Mouse (Mus musculus) layer of hippocampus, postnatal 25 days (tissue): ENCODE measurements around the gene 4933428G20Rik. TPM values are rescaled to one million over a fixed set of nuclear protein-coding genes. Genes with fewer than 3 reads are reported as not detected.

Source experiments
- DNase-seq, 2 experiments: peaks; one replicate each; pipeline ENCODE4 v3.0.0; 2022; ENCODE audit warnings: mixed read lengths in 2 of 2, low spot score in 1 of 2; ENCODE audit errors: extremely low spot score in 1 of 2
- total RNA-seq, 2 experiments: library from RNA; stranded (reverse); gene quantifications; 2 replicates each; pipeline ENCODE4 v1.2.3; 2021

Gene 4933428G20Rik
- total RNA-seq, 2 experiments from 2014 or later, result 0.20 TPM; not detected in 1

DNA sequence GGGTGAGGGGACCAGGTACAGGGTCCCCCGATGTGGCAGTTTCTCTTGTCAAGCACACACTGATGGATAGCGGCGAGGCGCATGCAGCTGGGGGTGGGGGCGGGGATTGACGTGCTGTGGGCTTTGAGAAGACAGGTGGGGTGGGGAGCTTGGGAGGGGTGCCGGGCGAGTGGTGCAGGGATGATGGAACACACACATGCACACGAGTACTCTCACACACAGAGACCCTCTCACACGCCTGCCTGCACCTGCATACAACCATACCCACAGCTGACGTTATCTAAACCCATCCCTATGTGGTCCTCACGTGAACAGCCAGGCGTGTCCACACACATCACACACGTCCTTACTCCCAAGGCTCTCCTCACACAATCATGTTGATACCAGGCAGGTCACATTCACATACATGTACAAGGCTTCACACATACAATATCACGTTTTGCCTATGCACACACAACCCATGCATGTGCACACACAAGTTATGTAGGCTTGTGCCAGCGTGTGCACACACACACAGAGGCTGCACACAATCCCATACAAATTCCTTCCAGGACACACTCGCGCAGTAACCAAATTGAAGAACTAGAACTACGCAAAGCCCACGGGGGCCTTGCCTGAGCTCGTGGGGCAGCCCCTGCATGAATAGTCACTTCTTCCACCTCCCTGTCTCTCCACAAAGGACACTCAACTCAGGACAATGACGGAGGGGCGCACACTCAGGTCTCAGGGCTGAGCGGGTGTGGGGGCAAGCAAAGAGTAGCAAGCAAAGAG, 9.8 kb upstream of the 4933428G20Rik start:
- DNase-seq, result no peak

GRCm38 (mm10) chr11:97509058-97509457, 8.9 kb upstream of the 4933428G20Rik start:
- no peak for DNase-seq

DNA sequence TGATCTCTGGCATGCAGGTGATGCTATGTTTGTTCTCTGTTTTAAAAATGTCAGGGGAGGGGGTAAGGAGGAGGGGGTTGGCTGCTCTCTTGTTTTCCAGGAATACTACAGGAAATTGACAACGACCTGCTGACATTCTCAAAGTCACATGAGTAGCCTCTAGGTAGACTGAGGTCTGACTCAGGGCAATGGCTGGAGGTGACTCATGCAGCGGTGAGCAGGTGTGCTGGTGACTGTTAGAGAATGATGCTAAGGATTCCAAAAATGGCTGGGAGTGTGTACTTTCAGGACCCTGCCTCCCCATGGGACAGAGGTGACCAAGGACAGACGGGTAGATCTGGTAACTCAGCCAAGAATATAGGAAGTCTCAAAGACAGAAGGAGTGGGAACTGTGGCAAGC, 8.1 kb upstream of the 4933428G20Rik start:
- DNase-seq, result no peak

DNA sequence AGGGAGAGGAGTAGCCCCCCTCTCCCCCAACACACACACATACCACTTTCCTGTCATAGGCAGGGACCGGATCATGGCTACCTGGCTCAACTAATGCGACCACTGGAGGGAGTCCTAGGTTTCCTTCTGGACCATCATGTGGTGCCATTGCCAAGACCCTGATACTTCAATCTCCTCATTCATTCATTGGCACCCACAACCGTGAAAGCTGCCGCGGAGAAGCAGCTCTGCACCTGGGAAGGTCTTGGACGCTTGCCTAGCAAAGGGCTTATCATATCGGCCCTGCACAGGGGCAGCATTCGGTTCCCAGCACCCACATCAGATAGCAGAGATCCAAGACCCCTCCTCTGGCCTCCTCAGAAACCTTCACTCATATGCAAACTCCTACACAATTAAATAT, 6.2 kb upstream of the 4933428G20Rik start:
- DNase-seq, result no peak

DNA sequence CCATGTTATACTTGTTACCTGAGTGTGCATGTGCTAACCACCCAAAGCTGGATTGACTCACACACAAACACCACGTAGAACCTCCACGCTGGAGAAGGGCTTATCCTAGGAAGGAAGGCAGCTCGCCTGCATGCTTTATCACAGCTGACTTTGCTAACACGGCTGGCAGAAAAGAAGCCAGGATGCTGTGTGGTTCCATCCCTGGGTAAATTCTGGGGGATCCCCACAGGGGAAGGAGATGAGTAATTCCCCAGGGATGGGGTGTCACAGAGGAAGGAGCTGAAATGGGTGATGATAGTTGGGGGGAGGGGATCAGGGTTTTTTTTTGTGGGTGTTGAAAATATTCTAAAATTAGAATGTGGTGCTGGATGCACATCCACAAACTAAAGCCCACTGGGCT, 5.6 kb upstream of the 4933428G20Rik start:
- no peak for DNase-seq

- no peak for DNase-seq
Measured at GRCm38 (mm10) chr11:97502846-97503245, 2.7 kb upstream of the 4933428G20Rik start.

DNA sequence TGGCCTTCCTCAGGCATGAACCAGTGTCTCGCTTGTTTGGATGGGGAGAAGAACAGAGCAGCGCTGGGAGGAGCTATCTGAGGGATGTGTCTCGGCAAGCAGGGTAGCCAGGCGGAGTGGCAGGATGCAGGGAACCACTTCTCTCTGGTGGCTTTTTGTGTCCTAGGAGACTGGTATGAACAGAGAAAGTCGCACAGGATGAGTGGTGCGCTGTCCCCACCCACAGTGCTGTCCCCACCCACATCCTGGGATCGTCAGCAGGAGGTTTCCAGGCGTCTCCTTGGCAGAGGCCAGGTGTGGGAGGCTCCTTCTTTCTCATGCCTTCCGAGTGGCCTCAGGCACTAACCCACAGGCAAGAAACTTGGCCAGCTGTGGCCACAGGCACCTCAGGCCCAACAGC, 2.2 kb upstream of the 4933428G20Rik start:
- DNase-seq, result no peak

DNA sequence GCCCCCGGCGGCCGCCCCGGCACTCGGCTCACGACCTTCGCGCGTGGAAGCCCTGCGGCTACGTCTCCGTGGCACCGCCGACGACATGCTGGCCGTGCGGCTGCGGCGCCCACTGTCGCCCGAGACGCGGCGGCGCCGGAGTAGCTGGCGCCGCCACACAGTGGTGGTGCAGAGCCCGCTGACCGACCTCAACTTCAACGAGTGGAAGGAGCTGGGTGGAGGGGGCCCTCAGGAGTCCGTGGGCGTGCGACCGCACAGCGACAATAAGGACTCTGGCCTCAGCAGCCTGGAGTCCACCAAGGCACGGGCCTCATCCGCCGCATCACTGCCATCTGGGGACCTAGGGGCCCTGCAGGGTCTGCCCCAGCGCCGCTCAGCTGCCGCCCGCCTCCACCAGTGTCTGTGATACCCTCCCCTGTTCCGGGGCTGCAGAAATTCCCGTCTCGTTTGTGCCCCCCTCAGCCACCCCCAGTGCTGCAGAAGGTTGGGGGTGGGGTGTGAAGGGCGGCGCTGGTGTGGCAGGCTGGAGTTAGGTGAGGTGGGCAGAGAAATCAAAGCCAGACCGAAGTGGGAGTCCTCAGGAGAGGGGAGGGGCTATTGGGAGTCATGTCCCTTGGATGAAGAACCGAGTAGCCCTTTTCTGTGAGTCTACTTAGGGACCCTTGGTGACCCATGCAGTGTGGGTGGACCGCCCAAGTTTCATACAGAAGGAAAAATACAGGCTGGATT, 744 bp upstream of the 4933428G20Rik start:
- DNase-seq, result no peak

DNA sequence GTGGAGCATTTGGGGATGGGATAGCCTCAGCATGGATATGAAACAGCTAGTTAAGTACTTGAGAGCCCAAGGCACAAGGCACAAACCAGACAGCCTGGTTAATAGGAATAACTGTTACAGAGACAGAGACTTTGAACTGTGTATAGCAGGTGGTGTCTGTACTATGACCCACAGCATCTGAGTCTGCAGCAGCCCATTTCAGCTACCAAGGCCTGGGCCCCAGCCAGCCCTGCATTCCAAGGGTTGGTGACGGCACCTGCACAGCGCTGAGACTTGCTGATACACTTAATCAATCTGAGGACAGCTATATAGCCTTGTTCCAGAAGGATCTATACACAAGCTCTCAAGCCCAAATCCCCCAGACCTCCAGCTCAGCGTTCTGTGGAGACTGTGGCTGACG, 2.6 kb downstream of the 4933428G20Rik start:
- DNase-seq, result no peak

GRCm38 (mm10) chr11:97492836-97493235, 7.3 kb downstream of the 4933428G20Rik start:
- no peak for DNase-seq

GRCm38 (mm10) chr11:97491640-97492039, 8.5 kb downstream of the 4933428G20Rik start:
- no peak for DNase-seq

- DNase-seq, result peak; percentile 70 to 82
Measured at GRCm38 (mm10) chr11:97489589-97490324, 10.4 kb downstream of the 4933428G20Rik start.

DNA sequence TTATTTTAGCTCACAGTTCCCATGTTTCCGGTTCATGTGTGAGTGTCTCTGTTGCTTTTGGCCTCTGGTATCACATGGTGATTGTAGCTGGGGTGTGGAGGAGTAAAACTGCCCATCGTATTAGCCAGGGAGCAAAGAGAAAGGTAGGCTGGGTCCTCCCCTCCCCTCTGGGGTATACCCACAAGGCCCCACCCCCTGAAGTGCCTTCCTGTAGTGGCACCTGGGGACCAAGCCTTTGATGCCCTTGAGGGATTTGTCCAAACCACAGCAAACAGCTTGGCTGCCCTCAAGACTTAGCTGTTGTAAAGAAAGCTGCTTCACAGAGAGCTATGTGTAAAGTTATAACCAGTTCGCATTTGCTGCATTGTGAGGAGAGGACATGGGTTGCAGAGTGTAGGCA, 12.5 kb downstream of the 4933428G20Rik start:
- no peak for DNase-seq

- no peak for DNase-seq
Measured at GRCm38 (mm10) chr11:97485661-97486060, 14.5 kb downstream of the 4933428G20Rik start.

DNA sequence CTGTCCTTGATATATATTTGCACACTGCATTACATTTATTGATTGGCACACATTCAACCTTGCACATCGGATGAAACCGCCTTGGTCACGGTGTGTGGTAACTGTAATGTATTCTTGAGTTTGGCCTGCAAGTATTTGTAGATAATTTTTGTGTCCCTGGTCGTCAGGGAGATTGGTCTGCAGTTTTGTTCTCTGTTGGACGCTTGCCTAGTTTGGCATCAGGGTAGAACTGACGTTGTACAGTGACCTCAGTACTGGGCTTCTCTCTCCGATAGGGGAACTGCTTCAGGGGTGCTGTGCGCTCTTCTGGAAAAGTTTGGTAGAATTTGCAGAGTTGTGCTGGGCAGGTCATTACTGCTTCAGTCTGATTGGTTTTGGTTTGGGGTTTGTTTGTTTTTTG, 20.3 kb downstream of the 4933428G20Rik start:
- no peak for DNase-seq

DNA sequence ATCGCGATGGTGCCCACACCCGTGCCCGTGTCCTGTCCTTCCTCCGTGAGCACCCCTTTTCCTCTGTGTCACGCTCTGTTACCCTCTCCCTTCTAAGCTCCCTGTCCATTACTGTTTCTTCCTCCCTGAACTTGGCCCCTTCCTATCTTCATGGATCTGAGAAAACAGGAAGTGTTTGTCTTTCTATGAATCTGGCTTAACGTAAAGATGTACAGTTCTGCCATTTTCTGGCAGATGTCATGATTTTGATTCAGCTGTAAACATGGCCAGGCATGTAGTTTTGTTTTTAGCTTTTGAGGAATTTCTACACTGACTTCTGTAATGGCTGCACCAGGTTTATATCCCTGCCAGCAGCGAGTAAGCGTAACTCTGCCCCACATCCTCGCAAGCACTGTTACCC, 21.1 kb downstream of the 4933428G20Rik start:
- DNase-seq, result no peak

- DNase-seq, result no peak
Measured at GRCm38 (mm10) chr11:97478345-97478744, 21.8 kb downstream of the 4933428G20Rik start.

DNA sequence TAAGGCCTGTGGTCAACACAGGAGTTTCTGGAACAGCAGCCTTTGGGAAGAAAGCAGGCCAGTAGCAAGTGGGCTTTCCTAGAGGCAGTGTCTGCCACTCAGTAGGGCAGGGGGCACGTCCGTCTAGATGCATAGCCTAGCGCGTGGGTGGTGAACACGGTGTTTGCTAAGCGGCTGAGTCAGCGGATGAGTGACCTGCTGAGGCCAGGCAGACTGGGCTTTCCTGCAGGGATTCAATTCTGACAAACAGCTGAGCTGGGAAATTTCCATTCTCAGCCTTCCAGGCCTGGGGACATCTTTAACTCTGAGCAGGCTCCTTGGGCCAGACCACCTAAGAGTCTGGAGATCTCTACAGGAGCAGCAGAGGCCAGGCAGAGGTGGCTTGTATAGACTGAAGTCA, 22.7 kb downstream of the 4933428G20Rik start:
- DNase-seq, result no peak

DNA sequence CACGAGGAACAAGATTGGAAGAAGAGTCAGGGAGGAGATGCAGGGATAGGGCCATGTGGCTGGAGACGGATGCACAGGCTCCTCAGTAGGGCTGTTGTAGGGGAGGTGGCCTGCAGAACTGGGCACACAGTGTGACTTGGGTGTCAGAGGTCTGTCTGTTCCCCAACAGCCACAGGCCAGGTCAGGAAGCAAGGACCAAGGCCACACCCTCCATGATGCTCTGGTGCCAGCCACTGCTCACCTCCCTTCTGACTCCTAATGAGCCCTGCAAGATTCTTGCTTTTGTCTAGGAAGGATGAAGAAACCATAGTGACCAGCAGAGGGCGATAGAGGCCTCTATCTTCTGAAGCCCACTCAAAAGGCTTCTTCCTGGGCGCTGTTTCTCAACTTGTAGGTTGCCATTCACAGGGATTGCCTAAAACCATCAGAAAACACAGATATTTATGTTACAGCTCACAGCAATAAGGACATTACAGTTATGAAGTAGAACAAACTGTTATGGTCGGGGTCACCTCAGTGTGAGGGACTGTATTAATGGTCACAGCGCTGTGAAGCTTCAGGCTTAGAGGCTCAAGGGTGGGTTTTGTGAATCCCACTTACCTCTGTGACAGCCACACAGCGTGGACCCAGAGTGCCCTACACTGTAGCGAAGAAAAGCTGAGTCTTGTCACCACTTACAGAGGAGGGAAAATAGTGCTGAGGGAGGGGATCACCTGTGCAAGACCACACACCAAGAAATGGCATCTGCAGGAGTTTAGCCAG, 23.6 kb downstream of the 4933428G20Rik start:
- DNase-seq, result peak in 1 of 2 experiments; percentile 75

GRCm38 (mm10) chr11:97471276-97471675, 28.9 kb downstream of the 4933428G20Rik start:
- DNase-seq, result no peak
